Mouse (Mus musculus): ENCODE results near the gene Parn.
"Not testable (repeated sequence)": the region's sequence is repeated elsewhere in the genome, so short reads cannot be mapped to it uniquely, and the experiment has no call there.

Parn gene

DNA sequence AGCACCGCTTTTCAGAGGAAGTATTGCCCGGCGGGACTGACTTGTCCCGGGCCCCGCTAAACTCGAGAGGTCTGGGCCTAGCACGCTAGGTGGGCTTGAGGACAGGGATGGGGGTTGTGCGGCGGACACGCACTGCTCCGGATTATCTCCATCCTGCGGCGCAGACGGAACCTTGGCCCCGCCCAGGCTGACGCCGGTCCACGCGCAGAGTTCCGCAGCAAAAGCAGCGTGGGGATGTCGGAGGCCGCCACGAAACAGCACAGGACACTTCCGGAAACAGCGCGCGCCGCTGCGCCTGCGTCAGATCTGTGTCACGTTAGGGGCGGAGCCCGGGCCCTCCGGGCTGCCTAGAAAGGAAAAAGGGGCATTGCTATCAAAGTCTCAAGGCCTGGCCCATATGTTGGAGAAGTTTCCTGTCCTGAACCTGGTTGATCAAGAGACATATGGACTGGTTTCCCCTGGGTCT lies at the start of gene Parn:
Gene Parn, minus strand, starts transcription at position 293 of the 466 bp plus-strand sequence.
- DNase-seq (ENCODE audit: low spot score in 2 of 2): peak; percentile 91 to 95

DNA sequence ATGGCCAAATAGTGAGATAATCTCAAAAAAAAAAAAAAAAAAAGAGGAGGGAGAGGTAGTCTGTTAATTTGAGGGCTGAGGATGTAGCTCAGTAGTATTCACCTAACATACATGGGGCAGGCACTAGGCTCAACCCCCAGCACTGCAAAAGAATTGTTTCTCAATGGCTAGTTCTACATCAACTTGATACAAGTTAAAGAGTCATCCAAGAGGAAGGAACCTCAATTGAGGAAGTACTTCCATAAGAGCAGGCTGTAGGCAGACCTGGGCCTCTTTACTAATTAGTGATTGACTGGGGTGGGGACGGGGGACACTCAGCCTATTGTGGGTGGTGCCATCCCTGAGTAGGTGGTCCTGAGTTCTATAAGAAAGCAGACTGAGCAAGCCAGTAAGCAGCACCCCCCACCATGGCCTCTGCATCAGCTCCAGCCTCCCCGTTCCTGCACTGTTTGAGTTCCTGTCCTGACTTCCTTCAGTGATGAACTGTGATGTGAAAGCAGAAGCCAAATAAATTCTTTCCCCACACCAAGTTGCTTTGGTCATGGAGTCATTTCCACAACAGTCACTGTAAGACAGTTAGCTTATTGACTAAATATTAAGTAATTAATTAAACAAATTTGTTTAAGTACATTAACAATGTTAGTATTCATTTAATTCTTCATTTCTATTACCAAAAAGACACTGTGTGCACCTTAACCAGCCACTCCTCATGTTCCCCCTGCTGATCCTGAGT lies 49.0 kb upstream of the Parn start:
- DNase-seq (ENCODE audit: low spot score in 2 of 2): no peak

DNA sequence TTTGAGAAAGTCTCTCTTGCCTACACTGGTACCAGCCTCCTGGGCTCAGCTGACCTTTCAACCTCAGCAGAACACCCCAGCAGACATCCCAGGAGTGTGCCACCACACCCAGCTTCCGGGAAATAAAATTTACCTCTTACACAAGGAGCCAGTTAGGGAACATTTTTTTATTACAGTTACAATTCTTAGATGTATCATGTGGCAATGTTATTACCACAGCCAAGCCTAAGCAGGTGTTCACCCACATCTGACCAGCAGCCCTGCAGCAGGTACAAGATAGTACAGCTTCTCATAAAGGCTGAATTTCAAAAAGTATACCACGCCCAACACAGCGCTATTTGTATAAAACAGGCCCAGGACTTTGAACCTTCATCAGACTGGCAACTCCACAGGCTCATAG lies 46.9 kb upstream of the Parn start:
- DNase-seq (ENCODE audit: low spot score in 2 of 2): no peak

DNA sequence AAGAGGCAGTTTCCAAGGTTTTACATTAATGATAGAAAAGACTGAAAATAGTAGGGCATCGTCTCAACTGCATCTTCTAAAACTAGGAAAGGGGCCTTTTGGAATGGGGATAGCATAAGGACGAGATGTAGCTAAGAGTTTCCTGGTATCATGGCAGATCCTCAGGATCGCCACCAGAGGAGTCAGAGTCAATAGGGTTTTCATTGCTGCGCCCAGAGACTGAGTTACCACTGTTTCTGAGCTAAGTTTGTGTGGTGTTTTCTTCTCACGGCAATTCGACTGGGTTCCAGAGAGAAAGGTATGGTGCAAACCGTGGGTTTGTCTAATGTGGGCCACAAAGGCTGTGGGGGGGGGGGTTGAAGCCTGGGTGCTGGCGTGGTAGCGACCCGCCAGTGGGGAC lies 36.7 kb upstream of the Parn start:
- no peak for DNase-seq (ENCODE audit: low spot score in 2 of 2)

DNA sequence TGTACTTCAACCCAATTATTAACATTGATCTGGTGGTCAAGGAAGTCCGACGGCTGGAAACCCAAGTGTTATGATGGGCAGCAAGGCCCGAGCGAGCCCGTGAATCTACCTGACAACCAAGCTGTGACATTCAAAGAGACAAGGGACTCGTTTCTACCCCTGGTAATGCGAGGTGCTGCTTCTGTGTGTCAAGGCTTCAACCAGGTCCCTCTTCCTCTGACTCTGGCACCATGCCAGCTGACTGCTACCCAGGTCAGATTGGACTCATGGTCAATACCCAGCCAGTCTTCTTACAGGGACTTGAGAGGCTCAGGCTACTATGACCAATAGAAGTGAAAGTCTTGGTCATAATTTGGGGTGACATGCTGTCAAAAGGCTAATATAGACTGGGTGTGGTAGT lies 34.2 kb upstream of the Parn start:
- DNase-seq (ENCODE audit: low spot score in 2 of 2): no peak

DNA sequence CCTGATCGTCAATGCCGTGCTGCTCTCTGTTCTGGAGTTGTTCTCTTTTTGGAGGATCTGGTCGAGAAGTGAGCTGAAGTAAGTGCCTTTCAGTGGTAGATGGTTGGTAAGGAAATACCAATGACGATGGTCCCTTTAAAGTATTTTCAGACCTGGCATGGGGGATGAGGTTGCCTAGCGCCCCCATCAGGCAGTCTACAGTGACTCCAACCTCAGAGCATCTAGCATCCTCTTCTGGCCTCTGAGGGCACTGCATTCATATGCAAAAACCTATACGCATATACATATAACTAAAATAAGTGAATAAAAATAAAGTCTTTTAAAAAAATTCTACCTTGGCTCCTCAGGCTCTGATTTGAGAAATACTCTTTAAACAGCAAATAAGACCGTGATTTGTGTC lies 31.0 kb upstream of the Parn start:
- no peak for DNase-seq (ENCODE audit: low spot score in 2 of 2)

DNA sequence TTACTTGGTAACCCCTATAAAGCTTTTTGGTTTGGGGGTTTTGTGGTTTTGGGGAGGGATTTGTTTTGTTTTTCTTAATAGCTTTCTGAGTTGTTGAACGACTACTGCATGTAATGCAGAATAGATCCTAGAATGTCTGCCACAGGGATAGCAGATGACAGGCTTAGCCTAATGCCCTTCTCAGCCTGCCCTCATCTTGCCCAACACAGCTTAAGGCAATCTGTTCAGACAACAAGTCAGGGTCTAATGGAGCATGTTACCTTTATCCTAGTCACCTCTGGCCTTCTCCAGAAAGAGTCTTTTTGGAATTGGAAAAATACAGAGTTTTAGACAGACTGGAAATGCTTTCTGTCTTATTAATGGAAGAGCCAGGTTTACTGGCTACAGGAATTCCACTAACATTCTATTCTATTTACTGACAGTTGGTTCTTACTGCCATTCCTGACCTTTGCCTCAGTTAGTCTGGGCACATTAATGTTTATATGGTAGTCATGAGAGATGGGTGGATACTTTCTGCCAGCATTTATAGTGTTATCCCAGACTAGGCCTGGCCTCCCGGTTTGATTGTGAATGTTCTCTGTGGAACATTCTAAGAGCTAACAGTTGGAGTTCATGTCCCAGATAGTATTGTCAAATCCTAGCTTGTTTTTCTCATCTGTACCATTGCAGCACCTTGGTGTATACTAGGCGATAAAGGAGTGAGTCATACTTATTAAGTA lies 10.8 kb upstream of the Parn start:
- no peak for DNase-seq (ENCODE audit: low spot score in 2 of 2)

DNA sequence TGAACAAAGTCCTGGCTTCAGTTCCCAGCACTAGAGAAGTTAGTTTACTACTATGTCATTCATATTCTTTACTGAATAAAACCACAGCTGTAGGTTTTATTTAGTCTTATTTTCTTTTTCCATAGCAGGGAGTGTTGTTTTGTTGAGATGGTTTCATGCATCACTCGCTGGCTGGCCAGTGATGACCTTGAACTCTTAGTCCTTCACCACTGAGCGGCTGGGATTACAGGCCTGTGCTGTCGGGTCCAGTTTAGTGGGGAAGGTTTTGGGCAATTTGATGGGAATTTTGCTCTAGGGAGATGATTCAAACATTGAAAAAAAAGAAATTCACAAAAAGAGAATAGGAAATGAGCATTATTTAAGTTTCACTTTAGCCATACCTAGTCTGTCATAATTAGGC lies 6.5 kb upstream of the Parn start:
- no peak for DNase-seq (ENCODE audit: low spot score in 2 of 2)

DNA sequence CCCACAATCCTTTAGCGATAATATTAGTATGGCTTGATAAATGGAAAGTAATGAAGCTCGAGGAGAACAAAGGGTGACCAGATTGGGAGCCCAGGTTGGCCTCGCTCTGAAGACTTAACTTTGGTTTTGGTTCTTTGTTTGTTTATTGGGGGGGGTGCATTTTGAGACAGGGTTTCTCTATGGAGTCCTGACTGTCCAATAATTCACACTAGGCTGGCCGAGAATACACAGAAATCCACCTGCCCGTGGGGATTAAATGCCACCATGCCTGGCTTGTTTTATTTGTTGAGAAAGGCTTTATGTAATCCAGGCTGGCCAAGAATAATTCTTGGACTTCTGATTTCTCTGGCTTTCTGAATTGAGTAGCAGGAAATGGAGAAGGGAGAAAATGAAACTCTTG lies 5.1 kb upstream of the Parn start:
- no peak for DNase-seq (ENCODE audit: low spot score in 2 of 2)

DNA sequence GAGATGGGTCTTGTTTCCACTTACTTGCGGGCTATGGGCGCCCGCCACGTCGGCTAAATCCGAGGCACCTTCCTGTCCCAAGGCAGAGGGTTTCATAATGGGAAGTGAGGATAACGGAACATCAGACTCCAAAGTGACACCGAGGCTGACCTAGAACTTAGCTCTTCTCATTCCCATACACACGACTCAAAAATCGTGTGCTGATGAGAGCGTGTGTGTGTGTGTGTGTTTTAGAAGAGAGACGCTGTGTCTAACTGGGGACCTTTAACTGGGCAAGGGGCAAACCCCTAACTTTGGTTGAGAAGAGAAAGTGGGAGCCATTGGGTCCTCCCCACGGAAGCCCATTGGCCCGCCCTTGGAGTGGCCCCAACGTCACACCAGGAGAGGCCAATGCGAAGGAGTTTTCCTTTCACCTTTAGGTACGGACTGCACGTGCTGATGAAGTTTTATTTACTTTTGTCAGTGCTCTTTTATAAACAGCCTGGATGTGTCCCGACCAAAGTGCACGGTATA lies 4.5 kb upstream of the Parn start:
- DNase-seq (ENCODE audit: low spot score in 2 of 2): peak; percentile 70 to 83

DNA sequence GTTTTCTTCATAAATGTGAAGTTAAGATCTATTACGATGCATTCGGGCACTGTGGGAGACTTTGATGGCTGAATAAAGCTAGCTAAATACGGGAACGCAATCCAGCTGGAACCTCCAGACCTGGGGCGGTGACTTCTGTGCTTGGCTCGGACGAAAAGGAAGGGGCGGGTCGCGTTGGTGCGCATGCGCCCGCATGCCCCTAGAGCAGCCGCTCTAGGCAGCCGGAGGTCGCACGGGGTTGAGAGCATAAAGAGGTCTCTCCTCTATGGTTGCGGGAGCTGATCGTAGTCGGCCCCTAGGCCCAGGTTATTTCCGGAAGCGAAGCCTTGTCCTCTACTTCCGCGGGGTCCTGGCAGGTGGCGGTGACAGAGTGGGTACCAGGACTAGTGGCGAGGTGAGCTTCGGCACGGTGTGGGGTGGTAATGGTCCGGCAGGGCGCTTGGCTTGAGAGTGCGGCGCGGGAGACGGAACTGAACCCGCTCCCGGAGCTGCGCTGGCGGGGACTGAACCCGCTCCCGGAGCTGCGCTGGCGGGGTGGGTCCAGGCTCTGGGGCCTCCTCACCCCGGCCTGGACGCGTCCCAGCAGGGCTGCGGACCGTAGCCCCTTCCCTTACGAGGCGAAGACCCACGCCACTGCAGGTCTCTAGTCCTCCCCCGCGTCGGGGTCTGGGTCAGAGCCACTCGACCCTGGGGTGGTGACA lies 3.9 kb upstream of the Parn start, which contains the start of the genes Bfar and 3110001I22Rik:
Gene Bfar, plus strand, starts transcription at position 174 of the 701 bp plus-strand sequence.
Gene 3110001I22Rik, plus strand, starts transcription at position 245 of the 701 bp plus-strand sequence.
- DNase-seq (ENCODE audit: low spot score in 2 of 2): peak; percentile 86 to 92

DNA sequence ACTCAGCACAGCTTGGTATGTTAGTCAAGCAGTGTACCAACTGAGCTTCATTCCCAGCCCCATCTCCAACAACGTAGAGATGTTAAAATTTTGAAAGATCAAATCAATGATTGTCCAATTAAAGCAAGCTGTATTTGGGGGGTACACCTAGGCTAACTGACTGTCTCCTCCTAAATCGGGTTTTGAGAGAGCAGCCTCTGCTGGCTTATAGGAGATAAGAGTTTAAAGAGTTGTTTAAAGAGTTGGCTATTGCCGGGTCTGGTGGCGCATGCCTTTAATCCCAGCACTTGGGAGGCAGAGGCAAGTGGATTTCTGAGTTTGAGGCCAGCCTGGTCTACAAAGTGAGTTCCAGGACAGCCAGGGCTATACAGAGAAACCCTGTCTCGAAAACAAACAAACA lies 2.9 kb upstream of the Parn start:
- not testable (repeated sequence) for DNase-seq (ENCODE audit: low spot score in 2 of 2)

DNA sequence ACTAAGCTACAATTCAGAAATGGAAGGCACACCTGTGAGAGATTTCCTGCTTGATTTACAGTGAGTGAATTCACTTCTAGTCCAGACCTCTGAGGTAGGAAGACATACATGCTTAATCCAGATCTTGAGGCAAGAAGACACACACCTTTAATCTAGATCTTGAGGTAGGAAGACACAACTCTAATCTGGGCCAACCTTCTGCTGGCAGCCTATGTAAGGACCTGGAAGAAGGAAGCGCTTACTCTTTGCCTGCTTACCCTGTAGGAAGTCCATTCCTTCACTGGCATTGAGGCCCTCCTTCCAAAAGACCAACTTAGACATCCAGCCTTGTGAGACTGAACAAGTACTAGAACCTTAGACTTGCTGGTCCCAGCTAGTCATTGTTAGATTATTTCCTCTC lies 1.3 kb upstream of the Parn start:
- DNase-seq (ENCODE audit: low spot score in 2 of 2): no peak

DNA sequence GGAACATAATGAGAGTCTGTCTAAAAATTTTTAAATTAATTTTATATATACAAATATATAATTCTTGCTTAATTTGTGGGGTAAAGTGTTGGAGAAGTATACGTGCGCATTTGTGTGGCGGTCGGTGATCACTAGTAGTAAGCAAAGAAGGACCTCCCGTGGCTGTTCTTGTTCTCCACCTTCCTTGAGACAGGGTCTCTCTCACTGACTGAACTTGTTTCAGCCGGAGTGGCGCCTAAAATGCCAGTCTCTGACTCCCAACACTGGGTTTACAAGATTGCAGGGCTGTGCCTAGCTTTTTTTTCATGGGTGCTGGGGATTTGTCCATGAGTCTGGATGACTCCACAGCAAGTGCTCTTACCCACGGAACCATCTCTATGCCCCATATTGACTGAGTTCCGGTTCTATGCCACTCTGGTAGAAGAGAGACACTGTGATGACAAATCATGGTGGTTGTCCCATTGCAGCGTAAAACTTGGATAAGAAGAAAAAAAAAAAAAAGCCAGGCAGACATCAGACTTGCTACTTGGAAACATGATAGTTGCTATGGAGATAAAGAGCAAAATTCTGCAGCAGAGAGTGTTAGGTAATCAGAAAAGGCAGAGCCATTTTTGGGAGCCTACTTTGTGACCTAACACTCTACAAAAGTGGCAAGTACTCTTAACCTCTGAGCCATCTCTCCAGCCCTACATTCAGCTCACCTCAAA lies 585 bp upstream of the Parn start:
- no peak for DNase-seq (ENCODE audit: low spot score in 2 of 2)

DNA sequence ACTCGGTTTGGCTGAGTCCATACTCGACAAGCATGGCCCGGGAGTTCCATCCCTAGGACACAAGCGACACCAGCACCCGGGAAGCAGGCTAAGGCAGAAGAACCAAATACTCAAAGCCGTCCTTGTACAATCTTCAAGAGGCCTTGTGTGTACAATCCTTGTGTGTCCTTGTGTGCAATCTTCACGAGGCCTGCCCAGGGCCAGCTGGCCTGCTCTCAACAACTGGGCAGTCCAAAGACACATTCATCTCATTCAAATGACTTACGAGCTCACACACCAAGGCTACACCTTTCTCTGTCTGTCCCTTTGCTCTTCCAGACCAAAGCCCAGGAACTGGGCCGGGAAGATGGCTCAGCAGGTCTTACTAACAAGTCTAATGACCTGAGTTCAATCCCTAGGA lies 7.2 kb downstream of the Parn start:
- no peak for DNase-seq (ENCODE audit: low spot score in 2 of 2)

DNA sequence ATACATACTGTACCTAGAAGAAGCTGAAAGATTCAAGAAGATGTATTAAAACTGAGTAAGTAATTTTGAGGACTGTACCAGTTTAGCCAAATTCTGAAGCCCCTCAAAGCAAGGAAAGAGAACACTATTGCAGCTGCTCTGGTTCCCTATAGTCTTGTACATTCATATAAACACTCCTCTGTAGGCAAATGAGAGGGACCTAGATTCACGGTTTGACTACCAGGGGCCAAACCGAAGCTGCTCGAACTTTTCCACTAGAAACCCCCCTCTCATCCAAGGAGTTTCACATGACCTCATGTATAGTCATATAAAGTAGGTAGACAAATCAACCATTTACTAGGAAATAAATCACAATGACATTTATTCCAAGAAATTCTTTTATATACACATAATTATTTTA lies 9.1 kb downstream of the Parn start:
- no peak for DNase-seq (ENCODE audit: low spot score in 2 of 2)

DNA sequence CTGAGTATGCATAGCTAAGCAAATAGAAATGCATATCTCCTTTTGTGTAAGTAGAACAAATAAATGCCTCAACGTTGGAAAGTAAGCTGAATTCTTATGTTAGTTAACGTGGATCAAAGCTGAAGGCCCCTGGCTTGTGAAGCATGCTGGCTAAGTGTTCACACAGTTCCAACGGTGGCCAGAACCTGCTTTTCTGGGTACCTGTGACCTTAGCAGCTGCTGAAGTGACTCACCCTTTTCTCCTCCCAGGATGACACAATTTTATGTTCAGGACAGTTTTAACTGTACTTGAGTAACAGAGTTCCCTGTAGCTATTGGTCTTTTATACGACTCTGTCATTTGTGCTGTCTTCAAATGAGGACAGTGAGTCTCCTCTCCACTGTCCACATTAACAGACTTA lies 22.0 kb downstream of the Parn start:
- DNase-seq (ENCODE audit: low spot score in 2 of 2): no peak

DNA sequence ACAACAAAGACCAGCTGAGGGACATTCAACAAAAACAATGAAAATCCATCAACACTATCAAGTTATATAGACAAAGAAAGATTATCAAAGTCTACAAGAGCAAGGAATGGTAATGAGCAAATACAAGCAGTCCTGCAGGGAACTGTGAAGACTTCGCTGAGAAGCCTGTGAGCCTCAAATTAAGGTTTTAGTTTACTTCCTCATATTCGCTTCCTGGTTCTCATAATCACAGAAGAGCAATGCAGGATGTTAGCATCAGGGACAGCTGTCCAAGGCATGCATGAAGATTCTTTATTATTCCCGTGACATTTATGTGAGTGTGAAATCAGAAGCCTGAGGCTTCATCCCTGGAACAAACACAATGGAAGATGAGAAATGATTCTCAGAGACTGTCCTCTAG lies 23.5 kb downstream of the Parn start:
- DNase-seq (ENCODE audit: low spot score in 2 of 2): no peak

DNA sequence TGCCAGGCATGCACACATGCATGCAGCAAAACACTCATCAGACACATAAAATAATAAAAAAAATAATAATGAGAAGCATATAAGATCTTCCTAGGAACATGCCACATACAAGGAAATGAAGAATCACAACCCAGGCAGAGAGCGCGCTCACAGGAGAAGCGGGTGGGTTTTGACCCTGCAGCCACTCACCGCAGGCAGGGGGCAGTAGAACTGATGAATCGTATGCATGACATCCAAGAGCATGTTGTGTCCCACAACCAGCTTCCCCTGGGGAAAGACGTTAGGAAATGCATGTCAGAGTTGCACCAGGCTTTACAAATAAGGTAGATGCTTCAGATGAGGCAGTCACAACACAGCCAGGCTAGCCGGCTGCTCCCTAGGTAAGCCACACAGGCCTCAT lies 27.9 kb downstream of the Parn start:
- DNase-seq (ENCODE audit: low spot score in 2 of 2): no peak

DNA sequence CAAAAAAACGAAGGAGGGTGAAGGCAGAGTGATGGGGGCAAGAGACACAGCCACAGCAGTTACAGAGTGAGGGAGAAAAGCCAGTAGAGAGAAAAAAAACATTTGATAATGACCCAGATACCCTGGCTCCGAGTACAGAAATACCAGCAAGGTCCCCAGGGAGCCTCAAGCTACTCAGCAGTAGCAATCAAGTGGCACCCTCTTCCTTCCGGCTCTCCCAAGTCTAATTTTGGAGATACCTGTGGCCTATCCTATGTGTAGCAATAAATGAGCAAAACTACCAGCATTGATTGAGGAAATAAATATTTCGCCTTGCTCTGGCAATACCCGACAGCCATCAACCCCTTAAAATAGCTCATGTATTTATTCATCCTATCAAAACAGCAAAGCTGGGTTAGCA lies 28.5 kb downstream of the Parn start:
- DNase-seq (ENCODE audit: low spot score in 2 of 2): no peak

DNA sequence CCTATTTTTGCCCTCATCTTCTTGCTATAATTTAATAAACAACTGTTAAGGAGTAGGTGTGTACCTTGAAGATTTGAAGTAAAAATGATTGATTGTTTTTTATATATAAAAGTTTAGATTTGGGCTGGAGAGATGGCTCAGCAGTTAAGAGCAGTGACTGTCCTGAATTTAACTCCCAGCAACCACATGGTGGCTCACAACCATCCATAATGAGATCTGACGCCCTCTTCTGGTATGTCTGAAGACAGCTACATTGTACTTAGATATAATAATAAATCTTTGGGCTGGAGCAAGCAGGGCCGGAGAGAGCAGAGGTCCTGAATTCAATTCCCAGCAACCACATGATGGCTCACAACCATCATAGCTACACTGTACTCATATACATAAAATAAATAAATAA lies 29.8 kb downstream of the Parn start:
- DNase-seq (ENCODE audit: low spot score in 2 of 2): not testable (repeated sequence)

DNA sequence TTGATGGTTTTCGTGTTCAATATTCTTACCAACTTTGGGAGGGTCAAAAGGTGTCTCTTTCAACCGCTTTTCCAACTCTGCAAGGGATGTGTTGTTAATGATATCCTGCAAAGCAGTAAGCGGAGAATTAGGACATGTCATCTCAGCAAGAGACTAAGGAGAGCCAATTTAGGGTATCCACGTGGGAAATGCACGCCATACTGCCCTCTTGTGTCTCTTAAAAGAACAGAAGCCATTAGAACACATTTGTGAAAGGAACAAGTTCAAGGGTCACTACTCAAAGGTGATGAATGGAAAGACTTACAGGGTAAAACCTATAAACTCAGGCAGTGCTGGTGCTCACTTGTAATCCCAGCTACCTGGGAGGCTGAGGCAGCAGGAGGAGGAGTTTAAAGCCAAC lies 39.6 kb downstream of the Parn start:
- no peak for DNase-seq (ENCODE audit: low spot score in 2 of 2)
